Mouse (Mus musculus): ENCODE data around the gene Hnrnpr. TPM values are rescaled to one million over a fixed set of nuclear protein-coding genes. Genes with fewer than 3 reads are reported as not detected.
A peak's percentile ranks its signal among the peaks of the same experiment; 100 is the strongest.

The Hnrnpr gene
- polyA plus RNA-seq (2011; ENCODE audit: insufficient read depth, insufficient read length, low replicate concordance, missing spikeins): 76.2 and 86.6 TPM in 2 replicates

- H3K4me3 ChIP-seq (replicated peaks; ENCODE audit: control insufficient read depth, low read depth, low read length): peak within 1 kb of the TSS; percentile 81
- TF ChIP-seq POLR2A (IDR thresholded peaks at IDR 0.05; ENCODE audit: borderline replicate concordance, control insufficient read depth, low read depth, low read length): peak; percentile 63; the same call in 1 of the 2 replicates
- no peak for TF ChIP-seq CTCF (IDR thresholded peaks at IDR 0.05; ENCODE audit: control insufficient read depth, insufficient read depth, low read length)
- no peaks in the 10 kb centered on the region; the same call in 1 of the 2 replicates for H3K4me1 ChIP-seq (ENCODE audit: control insufficient read depth, insufficient read depth, low read length)
- peak within 1 kb of the TSS; percentile 84 for H3K27ac ChIP-seq (ENCODE audit: control insufficient read depth, insufficient read depth, low read depth, low read length, poor library complexity)
- under 1% methylated on average over 65 of the region's 65 CpGs for WGBS
Measured at GRCm38 (mm10) chr4:136310229-136311041, at the start of gene Hnrnpr. Gene Hnrnpr (plus strand): TSS chr4:136310942.

- WGBS: 56% methylated on average over 10 of the region's 10 CpGs
Measured at GRCm38 (mm10) chr4:136261912-136262311, 48.8 kb upstream of the Hnrnpr start.

GRCm38 (mm10) chr4:136263555-136263954, 47.2 kb upstream of the Hnrnpr start:
- TF ChIP-seq POLR2A (IDR thresholded peaks at IDR 0.05; ENCODE audit: borderline replicate concordance, control insufficient read depth, low read depth, low read length) (no peak), CTCF (IDR thresholded peaks at IDR 0.05; ENCODE audit: control insufficient read depth, insufficient read depth, low read length) (no peak)
- H3K27ac ChIP-seq (ENCODE audit: control insufficient read depth, insufficient read depth, low read depth, low read length, poor library complexity): no peak overlapping the region
- 73% methylated on average over 4 of the region's 4 CpGs for WGBS
- H3K4me1 ChIP-seq (ENCODE audit: control insufficient read depth, insufficient read depth, low read length): peaks cover 6% of the 10 kb centered on the region
- no peak overlapping the region for H3K4me3 ChIP-seq (replicated peaks; ENCODE audit: control insufficient read depth, low read depth, low read length)

More at GRCm38 (mm10) chr4:136261912-136262311, 48.8 kb upstream of the Hnrnpr start:
- Histone ChIP-seq H3K27ac (ENCODE audit: control insufficient read depth, insufficient read depth, low read depth, low read length, poor library complexity) (no peak overlapping the region), H3K4me3 (replicated peaks; ENCODE audit: control insufficient read depth, low read depth, low read length) (no peak overlapping the region), H3K4me1 (ENCODE audit: control insufficient read depth, insufficient read depth, low read length) (peaks cover under 1% of the 10 kb centered on the region; the same call in 1 of the 2 replicates)
- TF ChIP-seq CTCF (IDR thresholded peaks at IDR 0.05; ENCODE audit: control insufficient read depth, insufficient read depth, low read length) (no peak), POLR2A (IDR thresholded peaks at IDR 0.05; ENCODE audit: borderline replicate concordance, control insufficient read depth, low read depth, low read length) (no peak)

GRCm38 (mm10) chr4:136266716-136267343, 43.9 kb upstream of the Hnrnpr start:
- Histone ChIP-seq H3K27ac (ENCODE audit: control insufficient read depth, insufficient read depth, low read depth, low read length, poor library complexity) (peak overlapping the region; percentile 53), H3K4me3 (replicated peaks; ENCODE audit: control insufficient read depth, low read depth, low read length) (peak overlapping the region; percentile 3)
- WGBS: 21% methylated on average over 9 of the region's 9 CpGs

GRCm38 (mm10) chr4:136268912-136269311, 41.8 kb upstream of the Hnrnpr start:
- WGBS: 41% methylated on average over 1 of the region's 1 CpGs
- no peak for TF ChIP-seq CTCF (IDR thresholded peaks at IDR 0.05; ENCODE audit: control insufficient read depth, insufficient read depth, low read length)
- no peak for TF ChIP-seq POLR2A (IDR thresholded peaks at IDR 0.05; ENCODE audit: borderline replicate concordance, control insufficient read depth, low read depth, low read length)
- no peak overlapping the region for H3K4me3 ChIP-seq (replicated peaks; ENCODE audit: control insufficient read depth, low read depth, low read length)
- no peak overlapping the region for H3K27ac ChIP-seq (ENCODE audit: control insufficient read depth, insufficient read depth, low read depth, low read length, poor library complexity)
- peaks cover 6% of the 10 kb centered on the region for H3K4me1 ChIP-seq (ENCODE audit: control insufficient read depth, insufficient read depth, low read length)

More at GRCm38 (mm10) chr4:136266716-136267343, 43.9 kb upstream of the Hnrnpr start:
- H3K4me1 ChIP-seq (ENCODE audit: control insufficient read depth, insufficient read depth, low read length): peaks cover 6% of the 10 kb centered on the region
- TF ChIP-seq CTCF (IDR thresholded peaks at IDR 0.05; ENCODE audit: control insufficient read depth, insufficient read depth, low read length): no peak
- no peak for TF ChIP-seq POLR2A (IDR thresholded peaks at IDR 0.05; ENCODE audit: borderline replicate concordance, control insufficient read depth, low read depth, low read length)

DNA sequence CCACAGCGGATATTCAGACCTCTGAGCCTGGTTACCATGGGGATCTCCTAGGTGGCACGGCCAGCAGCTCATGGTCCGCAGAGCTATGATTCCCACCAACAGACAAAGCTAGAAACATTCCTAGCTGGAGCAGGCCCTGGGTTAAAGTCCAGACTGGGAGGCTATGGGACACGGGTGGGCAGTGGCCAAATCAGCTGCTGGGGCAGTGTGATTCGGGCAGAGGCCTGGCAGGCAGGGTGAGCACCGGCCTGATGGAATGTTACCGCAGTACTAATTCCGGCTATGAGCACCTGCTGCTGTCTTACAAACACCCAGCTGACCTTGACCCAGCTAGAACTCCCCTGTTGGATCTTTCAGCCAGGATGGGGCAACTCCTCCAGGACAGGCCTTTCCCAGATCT, 40.1 kb upstream of the Hnrnpr start:
- WGBS: 93% methylated on average over 8 of the region's 8 CpGs
- H3K27ac ChIP-seq (ENCODE audit: control insufficient read depth, insufficient read depth, low read depth, low read length, poor library complexity): no peak overlapping the region
- TF ChIP-seq POLR2A (IDR thresholded peaks at IDR 0.05; ENCODE audit: borderline replicate concordance, control insufficient read depth, low read depth, low read length) (no peak), CTCF (IDR thresholded peaks at IDR 0.05; ENCODE audit: control insufficient read depth, insufficient read depth, low read length) (no peak)
- H3K4me3 ChIP-seq (replicated peaks; ENCODE audit: control insufficient read depth, low read depth, low read length): no peak overlapping the region
- peaks cover 6% of the 10 kb centered on the region for H3K4me1 ChIP-seq (ENCODE audit: control insufficient read depth, insufficient read depth, low read length)

DNA sequence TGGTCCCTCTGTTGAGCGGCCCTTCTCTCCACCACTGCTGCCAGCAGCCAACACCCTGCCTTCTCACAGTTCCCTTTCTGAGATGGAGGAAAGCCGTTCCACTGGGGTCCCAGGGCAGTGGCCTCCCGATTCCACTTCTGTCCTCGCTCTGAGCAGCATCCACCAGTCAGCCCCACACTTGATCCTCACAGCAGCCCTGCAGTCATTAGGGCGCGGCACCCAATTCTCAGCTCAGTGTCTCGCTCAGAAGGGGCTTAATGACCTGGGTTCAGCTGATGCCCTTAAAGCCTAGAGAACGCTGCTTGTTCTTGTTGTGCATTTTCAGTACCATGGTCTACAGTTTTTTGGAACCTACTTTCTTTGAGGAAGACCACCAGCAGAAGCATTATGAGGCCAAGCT, 29.6 kb upstream of the Hnrnpr start:
- H3K4me3 ChIP-seq (replicated peaks; ENCODE audit: control insufficient read depth, low read depth, low read length): no peak overlapping the region
- 79% methylated on average over 8 of the region's 8 CpGs for WGBS
- H3K27ac ChIP-seq (ENCODE audit: control insufficient read depth, insufficient read depth, low read depth, low read length, poor library complexity): no peak overlapping the region
- no peak for TF ChIP-seq CTCF (IDR thresholded peaks at IDR 0.05; ENCODE audit: control insufficient read depth, insufficient read depth, low read length)
- no peak for TF ChIP-seq POLR2A (IDR thresholded peaks at IDR 0.05; ENCODE audit: borderline replicate concordance, control insufficient read depth, low read depth, low read length)
- H3K4me1 ChIP-seq (ENCODE audit: control insufficient read depth, insufficient read depth, low read length): no peaks in the 10 kb centered on the region

GRCm38 (mm10) chr4:136281611-136282010, 29.1 kb upstream of the Hnrnpr start:
- no peak overlapping the region for H3K27ac ChIP-seq (ENCODE audit: control insufficient read depth, insufficient read depth, low read depth, low read length, poor library complexity)
- 75% methylated on average over 9 of the region's 9 CpGs for WGBS
- no peak for TF ChIP-seq POLR2A (IDR thresholded peaks at IDR 0.05; ENCODE audit: borderline replicate concordance, control insufficient read depth, low read depth, low read length)
- no peak for TF ChIP-seq CTCF (IDR thresholded peaks at IDR 0.05; ENCODE audit: control insufficient read depth, insufficient read depth, low read length)
- no peak overlapping the region for H3K4me3 ChIP-seq (replicated peaks; ENCODE audit: control insufficient read depth, low read depth, low read length)
- H3K4me1 ChIP-seq (ENCODE audit: control insufficient read depth, insufficient read depth, low read length): no peaks in the 10 kb centered on the region

Measured in bone marrow, adult 2 months (tissue).